Mouse (Mus musculus) CD4-positive helper T cell, adult 2 months (primary cell): ENCODE results near the gene Ythdf2.

Source experiments
- DNase-seq: peaks from one replicate; pipeline ENCODE4 v3.0.0-alpha.2; 2012; ENCODE audit warnings: low read depth, missing footprints, low spot score

Ythdf2 gene

DNA sequence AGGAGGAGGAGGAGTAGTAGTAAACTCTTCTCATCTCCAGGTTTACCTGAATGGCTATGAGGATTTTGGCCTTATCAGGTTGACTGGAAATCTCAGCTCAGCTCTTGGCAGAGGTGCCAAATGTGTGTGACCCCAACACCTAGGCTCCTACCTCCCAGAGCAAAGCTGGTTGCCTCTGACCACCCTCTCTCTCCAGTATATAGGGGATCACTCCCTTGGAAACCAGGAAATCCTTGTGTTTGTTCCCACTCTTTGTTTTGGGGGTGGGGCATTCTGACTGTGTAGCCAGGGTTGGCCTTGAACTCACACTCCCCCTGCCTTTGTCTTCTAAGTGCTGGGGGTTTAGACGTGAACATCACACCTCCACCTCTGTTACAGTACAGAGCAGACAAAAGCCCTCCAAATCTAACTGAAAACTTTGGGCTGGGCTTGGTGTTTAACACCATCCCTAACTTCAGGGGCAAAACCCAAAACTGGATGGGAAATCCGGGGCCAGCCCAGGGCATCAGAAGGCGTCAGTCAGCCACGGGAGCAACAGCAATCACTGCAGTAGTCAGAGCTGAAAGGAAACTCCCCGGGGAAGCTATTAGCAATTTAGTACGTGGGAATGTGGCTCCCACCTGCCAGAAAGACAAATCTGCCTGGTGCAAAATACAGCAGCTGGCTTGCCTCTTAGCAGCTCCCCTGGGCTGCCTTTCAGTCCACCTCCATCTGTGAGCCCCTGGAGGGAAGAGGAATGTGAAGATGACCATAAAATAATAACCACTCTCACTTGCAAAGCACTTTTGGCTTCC, 57.0 kb downstream of the Ythdf2 start:
- DNase-seq, result no peak

DNA sequence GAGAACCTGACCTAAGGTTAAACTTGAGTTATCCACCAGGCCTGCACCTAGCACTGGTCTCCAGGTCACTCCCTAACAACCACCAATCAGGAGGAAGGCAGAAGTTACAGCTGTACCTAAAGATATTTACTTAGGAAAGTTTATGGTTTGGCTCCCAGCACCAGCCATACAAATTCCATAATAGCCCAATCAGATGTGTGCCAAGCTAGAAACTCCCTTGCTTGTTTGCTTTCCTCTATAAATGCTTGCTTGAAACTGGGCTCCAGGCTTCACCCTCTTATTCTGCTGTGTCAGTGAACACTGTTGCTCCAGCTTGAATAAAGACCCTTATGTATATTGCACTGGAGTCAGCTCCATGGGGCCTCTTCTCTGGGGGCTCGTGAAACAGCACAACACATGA, 60.4 kb downstream of the Ythdf2 start:
- no peak for DNase-seq

DNA sequence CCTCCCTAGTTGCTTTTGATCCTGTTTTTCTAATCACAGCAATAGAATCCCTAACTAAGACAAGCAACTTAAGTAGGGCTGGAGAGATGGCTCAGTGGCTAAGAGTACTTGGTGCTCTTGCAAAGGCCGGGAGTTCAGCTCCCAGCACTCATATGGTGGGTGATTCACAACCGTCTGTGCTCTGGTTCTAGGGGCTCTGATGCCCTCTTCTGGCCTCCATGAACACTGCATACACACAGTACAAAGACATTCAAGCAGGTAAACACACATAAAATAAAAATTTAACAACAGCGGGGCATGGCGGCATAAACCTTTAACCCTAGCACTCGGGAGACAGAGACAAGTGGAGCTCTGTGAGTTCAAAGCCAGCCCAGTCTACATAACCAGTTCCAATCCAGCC, 65.9 kb downstream of the Ythdf2 start:
- no peak for DNase-seq

DNA sequence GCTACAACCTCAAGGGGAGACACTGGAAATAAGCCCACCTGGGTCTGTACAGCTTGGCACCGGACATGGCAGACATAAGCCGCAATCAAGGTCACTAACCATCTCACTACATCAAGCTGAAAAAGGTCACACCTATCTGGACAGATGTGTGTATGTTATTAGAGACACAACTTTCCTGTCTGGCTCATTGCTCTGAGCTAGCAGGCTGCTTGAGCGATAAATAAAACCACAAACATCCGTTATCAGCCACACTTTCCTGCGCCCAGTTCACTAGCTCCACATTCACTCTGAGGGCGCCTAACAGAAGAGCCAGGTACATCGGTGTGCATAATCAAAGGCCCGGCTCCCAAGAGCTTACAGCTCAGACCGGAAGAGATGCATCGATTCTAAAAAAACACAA, 67.0 kb downstream of the Ythdf2 start:
- peak; percentile 17 for DNase-seq

DNA sequence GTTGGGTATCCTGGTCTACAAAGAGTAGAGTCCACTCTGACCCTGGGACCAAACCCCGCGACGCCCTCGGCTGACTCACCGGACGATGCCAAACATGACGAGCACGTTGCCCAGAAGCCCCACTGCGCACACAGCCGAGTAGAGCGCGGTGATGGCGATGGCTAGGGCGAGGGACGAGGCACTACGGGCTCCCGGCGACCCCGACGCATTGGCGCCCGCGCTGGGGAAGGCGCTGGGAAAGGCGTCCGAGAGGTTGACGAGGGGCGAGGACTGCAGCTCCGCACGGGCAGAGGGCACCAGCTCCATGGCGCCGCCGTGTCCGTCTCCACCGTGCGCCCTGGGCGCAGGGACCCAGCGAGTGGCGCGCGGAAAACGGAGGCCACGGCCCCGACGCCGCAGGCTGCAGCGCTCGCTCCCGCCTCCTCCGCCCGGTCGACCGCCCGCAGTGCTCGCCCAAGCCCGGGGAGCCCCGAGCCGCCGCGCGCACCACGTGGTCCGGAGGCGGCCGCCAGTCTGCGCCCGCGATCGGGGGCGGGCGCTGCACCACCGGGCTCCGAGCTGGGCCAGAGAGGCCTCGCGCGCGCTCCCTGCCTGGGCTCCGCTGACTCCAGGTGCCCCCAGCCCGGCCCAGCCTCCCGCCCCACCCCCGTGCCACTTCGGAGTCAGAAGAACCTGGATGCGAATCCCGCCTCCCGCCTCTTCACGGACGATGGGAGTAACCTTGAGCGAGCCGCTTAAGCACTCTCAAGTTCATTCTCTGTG, 67.8 kb downstream of the Ythdf2 start, which contains the start of gene Oprd1:
TSS of gene Oprd1 (minus strand) at position 407 of the 762 bp plus-strand sequence.
- DNase-seq, result peak; percentile 11

DNA sequence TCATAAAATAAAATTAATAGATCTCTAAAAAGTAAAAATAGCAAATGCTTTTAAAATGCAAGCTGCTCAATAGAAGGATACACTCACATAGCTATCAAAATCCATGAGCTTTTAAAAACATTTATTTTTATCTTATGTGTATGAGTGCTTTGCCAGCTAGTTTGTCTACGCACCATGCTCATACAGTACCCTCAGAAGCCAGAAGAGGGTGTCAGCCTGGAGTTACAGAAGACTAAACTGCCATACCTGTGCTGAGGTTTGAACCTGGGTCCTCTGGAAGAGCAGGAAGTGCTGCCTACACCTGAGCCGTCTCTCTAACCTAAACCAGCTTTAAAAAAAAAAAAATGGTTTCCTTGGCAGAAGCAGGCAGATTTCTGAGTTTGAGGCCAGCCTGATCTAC, 73.5 kb downstream of the Ythdf2 start:
- no peak for DNase-seq

DNA sequence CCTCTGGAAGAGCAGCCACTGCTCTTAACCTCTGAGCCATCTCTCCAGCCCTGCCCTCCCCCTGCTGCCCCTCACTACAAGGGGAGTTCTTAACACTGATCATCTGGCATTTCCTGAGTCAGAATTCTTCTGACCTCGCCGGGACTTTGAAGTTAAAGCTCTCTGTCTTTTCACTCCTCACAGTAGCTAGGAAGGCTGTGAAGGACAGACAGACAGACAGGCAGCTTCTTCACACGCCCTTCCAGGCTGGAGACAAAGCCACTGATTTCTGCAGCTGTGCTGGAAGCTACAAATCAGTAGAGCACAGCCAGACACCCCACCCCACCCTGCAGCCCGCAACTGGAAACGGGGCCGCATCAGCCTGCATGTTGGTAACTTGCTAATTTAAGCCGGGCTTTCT, 75.1 kb downstream of the Ythdf2 start:
- DNase-seq, result no peak
